Mouse (Mus musculus): ENCODE data around the gene Slit3.

The Slit3 gene

DNA sequence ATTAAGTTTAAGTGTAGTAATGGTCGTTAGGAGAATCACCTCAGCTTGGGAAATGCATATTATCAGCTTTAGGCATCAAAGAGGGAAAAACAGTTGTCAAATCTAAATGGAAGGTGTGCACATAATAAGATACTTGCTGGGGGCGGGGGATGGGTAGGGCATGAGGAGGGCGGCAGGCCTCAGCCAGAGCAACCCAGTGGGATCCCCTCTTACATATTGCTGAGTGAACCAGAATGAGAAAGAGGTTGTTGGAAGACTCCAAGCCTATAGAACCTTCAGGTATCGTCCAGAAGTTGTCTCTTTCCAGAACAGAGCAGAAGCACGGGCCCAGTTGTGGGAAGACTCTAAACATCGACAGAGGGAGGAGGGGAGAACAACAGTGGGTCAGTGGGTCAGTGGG is 73.8 kb downstream of the Slit3 start:
- in situ Hi-C loops (cut with MboI, MseI) = no loop called here

DNA sequence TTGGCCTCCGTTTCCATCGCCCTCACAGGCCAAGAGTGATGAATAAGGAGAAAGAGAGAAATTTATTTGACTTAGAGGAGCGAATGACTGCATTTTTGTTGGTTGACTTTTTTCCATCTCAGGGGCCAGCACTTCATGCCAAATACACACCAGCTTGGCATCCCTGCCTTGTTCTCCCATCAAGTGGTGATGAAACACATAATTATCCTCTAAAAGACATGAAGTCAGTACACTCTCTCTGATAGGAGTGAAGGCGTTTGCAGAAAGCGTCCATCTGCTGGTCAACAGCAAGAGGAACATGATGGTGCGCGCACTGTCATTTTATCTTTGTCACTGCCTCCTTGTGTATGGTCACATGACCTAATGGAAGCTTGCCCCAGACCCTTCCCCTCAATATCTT is 75.8 kb downstream of the Slit3 start:
- in situ Hi-C loops (cut with MboI, MseI) = no loop called here

DNA sequence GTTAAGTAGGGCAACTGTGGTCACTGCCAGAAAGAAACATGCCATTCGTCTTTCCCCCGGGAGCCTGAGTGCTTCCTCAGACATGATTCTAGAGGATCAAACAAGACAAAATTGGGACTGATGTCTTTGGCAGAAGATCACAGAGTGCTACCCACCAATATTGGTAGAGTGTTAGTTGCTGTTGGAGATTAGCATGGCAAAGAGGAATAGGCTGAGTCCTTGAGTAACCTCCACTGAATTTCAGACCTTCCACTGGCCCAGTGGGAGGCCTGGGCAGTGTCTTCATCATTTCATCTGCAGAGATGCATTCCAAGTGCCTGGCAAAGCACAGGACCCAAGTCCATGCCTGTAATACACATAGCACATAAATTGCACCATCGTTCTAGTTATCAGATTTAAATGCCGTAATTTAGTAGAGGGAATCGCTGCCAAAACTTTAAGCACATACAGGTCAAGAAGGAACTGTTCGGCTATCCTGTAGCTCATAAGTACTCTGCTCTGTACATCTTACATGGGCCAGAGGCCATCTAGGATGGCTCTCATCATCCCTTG is 77.6 kb downstream of the Slit3 start:
- in situ Hi-C loops (cut with MboI, MseI) = no loop called here

DNA sequence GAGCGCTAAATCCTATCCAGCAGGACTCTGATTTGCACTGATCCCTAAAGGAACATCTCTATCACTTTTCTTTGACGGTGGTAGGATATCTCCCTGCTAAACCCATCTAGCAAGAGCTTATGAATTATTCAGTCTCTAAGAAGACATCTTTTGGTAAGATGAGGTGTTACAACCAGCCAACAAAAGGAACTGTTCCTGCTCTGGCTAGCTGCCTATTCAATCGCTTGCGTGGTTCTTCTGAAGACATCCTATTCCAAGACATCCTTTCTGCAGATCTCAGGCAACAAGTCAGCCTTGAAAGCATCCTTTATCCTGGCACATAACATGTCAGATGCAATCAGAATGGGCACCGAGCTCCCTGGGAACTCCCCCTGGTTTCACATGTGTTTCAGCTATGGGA is 81.3 kb downstream of the Slit3 start:
- in situ Hi-C loops (cut with MboI, MseI) = no loop called here

DNA sequence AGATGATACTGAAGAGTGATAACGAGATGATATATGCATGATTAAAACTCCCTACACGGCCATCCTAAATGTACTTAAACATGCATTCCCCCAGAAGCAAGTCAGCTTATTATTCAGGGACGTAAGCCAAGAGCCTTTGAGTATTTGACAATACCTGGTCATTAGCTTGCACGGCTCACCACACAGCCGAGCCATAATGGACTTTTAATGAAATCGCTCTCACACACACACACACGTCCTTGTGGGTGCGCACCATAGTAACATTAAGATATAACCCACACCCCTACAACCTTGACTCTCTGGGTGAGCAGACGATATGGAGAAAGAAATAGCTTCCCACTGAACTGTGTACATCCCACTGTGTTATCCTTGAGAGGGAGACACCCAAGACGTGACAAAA is 82.6 kb downstream of the Slit3 start:
- in situ Hi-C loops (cut with MboI, MseI) = no loop called here

DNA sequence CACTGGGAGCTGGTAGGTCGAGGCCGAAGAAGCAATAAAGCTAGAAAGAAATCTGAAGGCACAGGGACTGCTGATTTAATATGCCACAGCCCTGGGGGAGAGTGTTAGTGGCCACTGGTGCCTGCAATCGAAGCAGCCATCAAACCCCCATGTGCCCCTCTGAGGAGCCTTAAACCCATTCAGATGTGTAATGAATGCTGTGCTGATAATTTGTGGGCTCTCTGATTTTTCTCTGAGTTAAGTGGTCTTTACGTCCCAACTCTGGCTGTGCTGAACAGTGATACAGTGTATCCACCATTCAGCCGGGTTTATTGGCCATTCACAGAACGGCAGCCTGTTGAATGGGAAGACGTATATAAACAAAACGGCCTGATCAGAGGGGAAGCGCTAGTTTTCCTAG is 83.1 kb downstream of the Slit3 start:
- in situ Hi-C loops (cut with MboI, MseI) = no loop called here

GRCm38 (mm10) chr11:35210728-35211682 is 90.0 kb downstream of the Slit3 start:
- in situ Hi-C loops (cut with MboI, MseI) = no loop called here

- in situ Hi-C loops (cut with MboI, MseI) = loop anchor here in 1 of 2 experiments (5.0 kb wide), 1 partner anchor 88 kb away; no protein-coding TSS in a partner anchor
These were observed 103.0 kb downstream of the Slit3 start for GRCm38 (mm10) chr11:35224025-35224424.

DNA sequence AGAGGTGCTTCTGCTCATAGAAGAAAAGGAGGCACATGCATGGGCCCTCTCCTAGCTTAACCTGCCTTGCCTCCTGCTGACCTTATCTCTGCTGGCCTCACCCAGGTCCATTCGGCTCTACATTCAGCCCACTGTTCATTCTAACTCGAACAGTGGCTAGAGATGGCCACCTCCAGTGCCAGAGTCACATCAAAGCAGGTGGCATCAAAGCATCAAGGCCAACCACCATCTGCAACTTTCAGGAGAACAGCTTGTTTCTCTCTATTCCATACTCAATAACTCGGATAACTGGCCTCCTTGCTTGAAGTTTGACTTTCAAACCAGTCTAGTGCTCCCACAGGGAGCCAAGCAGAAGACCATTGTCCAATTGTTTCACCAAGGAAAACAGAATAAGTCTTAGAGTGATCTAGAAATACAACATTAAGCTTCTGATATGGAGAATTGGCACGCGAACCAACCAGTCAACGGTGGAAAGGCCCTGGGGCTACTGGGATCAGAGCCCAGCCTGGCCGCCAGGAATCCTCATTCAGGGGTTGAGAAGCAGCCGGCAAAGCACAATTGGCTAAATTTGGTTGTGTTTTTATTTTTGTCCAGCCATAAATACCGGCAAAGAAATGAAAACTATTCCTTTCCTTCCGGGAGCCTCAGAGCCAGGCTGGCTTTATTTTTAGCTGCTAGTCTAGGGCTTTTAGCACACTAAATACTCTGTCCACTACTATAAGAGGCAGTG is 110.5 kb downstream of the Slit3 start:
- in situ Hi-C loops (cut with MboI, MseI) = no loop called here

GRCm38 (mm10) chr11:35232321-35232720 is 111.3 kb downstream of the Slit3 start:
- in situ Hi-C loops (cut with MboI, MseI) = no loop called here

DNA sequence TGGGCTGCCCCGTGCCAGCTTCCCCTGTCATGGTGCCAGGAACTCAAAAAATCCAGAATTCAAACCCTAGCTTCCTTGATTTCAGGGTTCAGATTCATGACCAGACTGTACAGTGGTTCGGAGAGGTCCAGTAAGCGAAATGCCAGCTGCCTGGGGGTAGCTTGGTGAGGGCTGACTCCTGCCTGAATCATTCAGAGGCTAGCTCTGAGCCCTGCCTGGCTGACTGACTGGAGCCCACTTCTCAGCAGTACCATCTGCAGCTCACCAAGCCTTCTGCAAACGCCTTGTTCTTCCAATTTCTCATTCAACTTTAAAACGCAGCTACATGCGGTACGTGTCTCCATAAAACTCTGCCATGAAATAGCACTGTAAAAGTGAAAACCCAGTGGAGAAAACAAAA is 120.4 kb downstream of the Slit3 start:
- in situ Hi-C loops (cut with MboI, MseI) = no loop called here

GRCm38 (mm10) chr11:35243597-35243996 is 122.6 kb downstream of the Slit3 start:
- in situ Hi-C loops (cut with MboI, MseI) = no loop called here

DNA sequence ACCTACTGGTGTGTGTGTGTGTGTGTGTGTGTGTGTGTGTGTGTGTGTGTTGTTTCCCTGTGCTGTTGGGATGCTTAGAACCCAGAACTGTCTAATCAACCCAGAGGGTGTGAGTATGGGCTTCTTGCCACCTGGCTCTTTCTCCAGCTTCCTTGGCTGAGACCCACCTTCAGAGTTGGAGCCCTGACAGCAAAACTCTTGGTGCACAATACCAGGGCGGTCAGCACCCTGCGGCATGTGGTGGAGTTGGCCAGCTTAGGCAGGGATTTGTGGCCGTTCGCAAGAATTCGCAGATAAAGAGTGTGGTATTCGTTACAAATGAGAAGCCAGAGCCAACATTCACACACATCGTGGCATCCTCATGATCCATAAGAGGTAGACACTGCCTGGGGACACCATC is 123.5 kb downstream of the Slit3 start:
- in situ Hi-C loops (cut with MboI, MseI) = no loop called here

DNA sequence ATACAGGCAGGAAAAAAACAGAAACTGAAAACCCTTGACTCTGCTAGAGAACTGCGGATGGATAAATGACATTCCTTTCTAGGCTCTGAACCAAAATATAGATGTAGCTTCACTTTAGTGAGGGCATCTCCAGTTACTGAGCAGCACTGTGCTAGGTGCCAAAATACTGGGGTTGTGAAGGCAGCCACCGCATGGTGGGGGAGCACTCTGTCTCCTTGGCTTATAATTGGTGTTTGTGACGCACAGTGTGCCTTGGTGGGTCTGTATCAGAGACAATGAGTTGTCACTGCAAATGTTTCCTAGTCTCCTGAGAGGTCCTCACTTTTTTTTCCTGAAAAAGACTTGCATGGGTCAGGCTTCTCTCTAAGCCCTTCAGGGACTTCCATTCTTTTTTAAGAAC is 125.6 kb downstream of the Slit3 start:
- in situ Hi-C loops (cut with MboI, MseI) = no loop called here

DNA sequence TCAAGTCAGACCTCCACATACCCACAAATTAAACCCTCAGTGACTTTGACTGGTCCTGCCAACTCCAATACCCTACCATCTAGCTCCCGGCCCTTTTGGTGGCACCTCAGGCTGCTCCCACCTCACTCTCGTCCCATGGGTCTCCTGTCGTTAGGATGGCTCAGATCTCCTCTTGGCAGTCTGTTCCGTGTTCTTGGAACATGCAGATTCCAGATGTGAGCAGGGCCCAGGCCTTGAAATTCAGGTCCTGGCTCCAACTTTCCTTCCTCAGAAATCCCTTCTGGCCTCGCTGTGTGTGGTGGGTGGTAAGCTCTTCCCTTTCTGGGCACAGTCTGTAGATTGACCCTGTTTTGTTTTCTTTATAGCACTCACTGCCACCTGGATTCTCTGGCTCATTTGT is 127.1 kb downstream of the Slit3 start:
- in situ Hi-C loops (cut with MboI, MseI) = no loop called here

- in situ Hi-C loops (cut with MboI, MseI) = no loop called here
These were observed 129.9 kb downstream of the Slit3 start for GRCm38 (mm10) chr11:35250871-35251418.

GRCm38 (mm10) chr11:35251910-35252309 is 130.9 kb downstream of the Slit3 start:
- in situ Hi-C loops (cut with MboI, MseI) = no loop called here

DNA sequence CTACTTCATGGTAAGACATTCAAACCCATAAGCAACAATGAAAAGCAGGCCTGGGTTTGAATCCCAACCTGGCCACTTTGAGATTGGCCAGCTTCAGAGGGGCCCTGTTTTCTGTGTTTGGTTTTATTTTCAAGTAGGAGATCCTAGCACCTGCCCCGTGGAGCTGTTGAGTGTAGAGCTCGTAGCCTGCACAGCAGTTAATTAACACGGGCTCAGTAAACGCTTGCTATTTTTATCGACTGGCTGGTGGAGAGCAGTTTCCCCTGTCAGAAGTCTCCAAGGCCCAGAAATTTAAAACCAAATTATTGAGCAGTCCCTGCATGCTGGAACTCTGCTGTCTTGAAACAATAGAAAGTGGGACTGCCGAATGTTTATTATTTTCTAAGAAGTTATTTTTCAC is 136.3 kb downstream of the Slit3 start:
- in situ Hi-C loops (cut with MboI, MseI) = no loop called here

DNA sequence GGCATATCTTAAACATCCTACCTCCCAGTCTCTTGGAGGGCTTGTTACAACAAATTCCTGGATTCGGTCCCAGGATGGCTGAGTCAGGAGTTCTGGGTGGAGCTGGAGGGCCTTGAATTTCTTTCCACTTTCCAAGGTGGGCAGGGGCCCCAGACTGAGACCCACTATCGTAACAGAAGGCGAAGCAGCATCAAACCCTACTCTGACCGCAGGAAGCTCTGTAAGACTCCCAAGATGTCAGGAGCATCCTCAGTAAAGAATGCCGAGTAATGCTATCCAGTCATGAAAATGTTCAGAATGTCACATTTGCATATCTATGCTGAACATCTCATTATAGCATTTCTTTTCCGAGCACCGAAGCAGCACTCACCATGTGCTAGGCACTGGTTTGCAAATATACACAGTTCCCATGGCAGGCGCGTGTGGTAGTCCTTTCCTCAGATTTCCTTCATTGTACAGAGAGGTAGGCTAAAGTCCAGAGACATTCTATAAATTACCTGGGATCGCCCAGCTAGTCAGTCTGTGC is 140.6 kb downstream of the Slit3 start:
- in situ Hi-C loops (cut with MboI, MseI) = no loop called here

DNA sequence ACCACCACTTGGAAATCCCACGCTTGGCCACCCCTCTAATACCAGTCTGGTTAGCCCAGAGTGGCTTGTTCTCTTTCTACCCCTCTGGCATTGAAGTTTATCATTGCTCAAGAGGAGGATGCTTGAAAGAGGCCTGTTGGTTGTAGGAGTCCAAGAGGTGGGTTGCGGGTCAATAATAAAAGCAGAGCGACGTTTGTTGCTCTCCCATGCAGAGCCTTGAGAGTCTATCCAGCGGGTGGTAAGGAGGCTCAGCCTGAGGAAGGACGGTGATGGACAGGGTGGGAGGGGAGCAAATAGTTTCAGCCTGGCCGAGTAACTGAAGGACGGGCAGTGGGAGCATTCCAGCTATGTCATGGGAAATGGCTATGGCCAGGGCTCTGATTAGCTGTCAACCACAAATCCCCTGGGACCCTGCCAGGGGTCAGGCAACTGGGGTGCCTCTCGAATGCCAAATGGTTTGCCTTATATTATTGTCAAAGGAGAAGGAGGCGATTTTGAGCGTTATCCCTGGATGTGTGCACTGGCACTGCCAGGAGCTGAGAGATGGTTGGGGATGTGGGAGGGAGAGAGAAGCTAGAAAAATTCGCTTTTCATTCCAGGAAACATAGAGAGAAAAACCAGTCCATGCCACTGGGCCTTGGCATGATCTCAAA is 141.4 kb downstream of the Slit3 start:
- in situ Hi-C loops (cut with MboI, MseI) = no loop called here

GRCm38 (mm10) chr11:35264749-35265148 is 143.7 kb downstream of the Slit3 start:
- in situ Hi-C loops (cut with MboI, MseI) = no loop called here
